Mouse (Mus musculus): ENCODE measurements around the gene Ttyh3.

DNA sequence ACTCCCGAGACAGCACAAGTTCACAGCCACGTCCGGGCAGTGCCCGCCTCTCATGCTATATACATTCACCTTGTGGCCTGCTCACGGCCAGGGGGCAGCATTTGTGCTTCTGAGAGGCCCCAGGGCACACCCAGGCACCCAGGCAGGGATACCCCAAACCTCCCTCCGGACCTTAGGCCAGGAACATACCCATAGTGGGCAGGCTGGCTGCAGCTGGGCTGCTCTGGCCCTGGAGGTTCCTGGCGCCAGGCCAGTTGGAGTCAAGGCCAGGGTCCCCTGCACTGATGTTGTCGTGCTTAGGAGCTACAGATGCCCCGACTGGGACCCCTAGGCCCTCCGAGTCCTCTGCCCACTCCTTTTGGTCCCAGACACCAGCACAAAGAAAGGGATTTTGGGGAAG lies 27.3 kb downstream of the Ttyh3 start:
- TF ChIP-seq CTCF (IDR thresholded peaks at IDR 0.05; ENCODE audit: low read depth, low read length) (no peak), GATA1 (IDR thresholded peaks at IDR 0.05; ENCODE audit: borderline replicate concordance, low read length) (no peak), TAL1 (conservative IDR thresholded peaks at IDR 0.05; ENCODE audit: low read depth, low read length) (no peak), POLR2AphosphoS5 (IDR thresholded peaks at IDR 0.05; ENCODE audit: insufficient replicate concordance, low read depth, low read length) (no peak)
